Mouse (Mus musculus) forebrain, embryonic 14.5 days (tissue): ENCODE data around the gene Eef2. TPM values are rescaled to one million over a fixed set of nuclear protein-coding genes. Genes with fewer than 3 reads are reported as not detected.

ENCODE experiments used
- polyA plus RNA-seq: library from polyadenylated mRNA; unstranded; fragments of >200 nt; fragmentation: Nextera tagmentation; extraction: Ambion mirVana; gene quantifications from 2 replicates; pipeline ENCODE4 v1.2.1, GENCODE M21; 2014

The Eef2 gene
- polyA plus RNA-seq, 1 experiment from 2014 or later, result 520 TPM

Other genes starting within 250 kb of the Eef2 start
- gene Gadd45b, start 246.6 kb upstream of the Eef2 start, polyA plus RNA-seq, result 5.2 and 6.2 TPM in 2 replicates
- gene Gng7, start 161.7 kb upstream of the Eef2 start, polyA plus RNA-seq, result 15.3 and 20.8 TPM in 2 replicates
- gene Diras1, start 151.0 kb upstream of the Eef2 start, polyA plus RNA-seq, result 19.0 and 21.0 TPM in 2 replicates
- gene Slc39a3, start 139.2 kb upstream of the Eef2 start, polyA plus RNA-seq, result 20.7 and 26.9 TPM in 2 replicates
- 304 and 312 TPM in 2 replicates for gene Sgta, start 116.5 kb upstream of the Eef2 start, polyA plus RNA-seq
- 38.9 and 45.6 TPM in 2 replicates for gene Thop1, start 106.6 kb upstream of the Eef2 start, polyA plus RNA-seq
- 0.14 and 0.25 TPM in 2 replicates for gene Creb3l3, start 77.8 kb upstream of the Eef2 start, polyA plus RNA-seq
- gene Map2k2, start 70.7 kb upstream of the Eef2 start, polyA plus RNA-seq, result 180 and 203 TPM in 2 replicates
- gene Zbtb7a, start 41.4 kb upstream of the Eef2 start, polyA plus RNA-seq, result 6.2 and 8.2 TPM in 2 replicates
- 44.0 and 45.5 TPM in 2 replicates for gene Pias4, start 8.7 kb upstream of the Eef2 start, polyA plus RNA-seq
- gene Dapk3, start 6.4 kb downstream of the Eef2 start, polyA plus RNA-seq, result 49.0 and 50.0 TPM in 2 replicates
- not detected in 2 replicates for gene 4930442H23Rik, start 7.2 kb downstream of the Eef2 start, polyA plus RNA-seq
- not detected in 2 replicates for gene Nmrk2, start 25.4 kb downstream of the Eef2 start, polyA plus RNA-seq
- 56.6 and 78.4 TPM in 2 replicates for gene Atcay, start 54.2 kb downstream of the Eef2 start, polyA plus RNA-seq
- 7.5 and 13.4 TPM in 2 replicates for gene Zfr2, start 56.5 kb downstream of the Eef2 start, polyA plus RNA-seq
- 12.3 and 17.4 TPM in 2 replicates for gene Matk, start 76.3 kb downstream of the Eef2 start, polyA plus RNA-seq
- gene Mrpl54, start 90.3 kb downstream of the Eef2 start, polyA plus RNA-seq, result 107 and 136 TPM in 2 replicates
- gene Apba3, start 90.3 kb downstream of the Eef2 start, polyA plus RNA-seq, result 30.5 and 36.8 TPM in 2 replicates
- 4.8 and 7.0 TPM in 2 replicates for gene Tjp3, start 115.0 kb downstream of the Eef2 start, polyA plus RNA-seq
- gene Pip5k1c, start 116.3 kb downstream of the Eef2 start, polyA plus RNA-seq, result 76.4 and 114 TPM in 2 replicates
- gene Cactin, start 144.5 kb downstream of the Eef2 start, polyA plus RNA-seq, result 16.8 and 22.2 TPM in 2 replicates
- 2.9 and 4.1 TPM in 2 replicates for gene Tbxa2r, start 152.1 kb downstream of the Eef2 start, polyA plus RNA-seq
- not detected in 2 replicates for gene Gipc3, start 166.6 kb downstream of the Eef2 start, polyA plus RNA-seq
- gene Hmg20b, start 173.8 kb downstream of the Eef2 start, polyA plus RNA-seq, result 42.5 and 44.4 TPM in 2 replicates
- 4.1 and 4.9 TPM in 2 replicates for gene Mfsd12, start 180.9 kb downstream of the Eef2 start, polyA plus RNA-seq
- 0.33 TPM in 1 of 2 replicates, not detected in the other for gene 4930404N11Rik, start 189.2 kb downstream of the Eef2 start, polyA plus RNA-seq
- 101 and 109 TPM in 2 replicates for gene Fzr1, start 201.9 kb downstream of the Eef2 start, polyA plus RNA-seq
- gene Dohh, start 207.8 kb downstream of the Eef2 start, polyA plus RNA-seq, result 78.7 and 78.8 TPM in 2 replicates
- gene Gm48551, start 207.8 kb downstream of the Eef2 start, polyA plus RNA-seq, result 3.6 and 4.8 TPM in 2 replicates
- gene Gm48552, start 212.4 kb downstream of the Eef2 start, polyA plus RNA-seq, result 0.65 and 0.69 TPM in 2 replicates
- 1.5 and 2.0 TPM in 2 replicates for gene Smim24, start 216.4 kb downstream of the Eef2 start, polyA plus RNA-seq